Mouse (Mus musculus) bone marrow, adult 2 months (tissue): ENCODE results near the gene Wnt3.

Source experiments
- CTCF ChIP-seq: fragments of 200-500 bp; IDR thresholded peaks from 2 replicates; pipeline ENCODE4 v1.5.1; 2011; ENCODE audit warnings: low read length, control low read depth; ENCODE audit not compliant: control insufficient read depth, insufficient read depth
- POLR2A ChIP-seq: fragments of 200-500 bp; IDR thresholded peaks from 2 replicates; pipeline ENCODE4 v1.6.1; 2011; ENCODE audit warnings: low read depth, mild to moderate bottlenecking, control low read depth, low read length, borderline replicate concordance; ENCODE audit not compliant: control insufficient read depth

DNA sequence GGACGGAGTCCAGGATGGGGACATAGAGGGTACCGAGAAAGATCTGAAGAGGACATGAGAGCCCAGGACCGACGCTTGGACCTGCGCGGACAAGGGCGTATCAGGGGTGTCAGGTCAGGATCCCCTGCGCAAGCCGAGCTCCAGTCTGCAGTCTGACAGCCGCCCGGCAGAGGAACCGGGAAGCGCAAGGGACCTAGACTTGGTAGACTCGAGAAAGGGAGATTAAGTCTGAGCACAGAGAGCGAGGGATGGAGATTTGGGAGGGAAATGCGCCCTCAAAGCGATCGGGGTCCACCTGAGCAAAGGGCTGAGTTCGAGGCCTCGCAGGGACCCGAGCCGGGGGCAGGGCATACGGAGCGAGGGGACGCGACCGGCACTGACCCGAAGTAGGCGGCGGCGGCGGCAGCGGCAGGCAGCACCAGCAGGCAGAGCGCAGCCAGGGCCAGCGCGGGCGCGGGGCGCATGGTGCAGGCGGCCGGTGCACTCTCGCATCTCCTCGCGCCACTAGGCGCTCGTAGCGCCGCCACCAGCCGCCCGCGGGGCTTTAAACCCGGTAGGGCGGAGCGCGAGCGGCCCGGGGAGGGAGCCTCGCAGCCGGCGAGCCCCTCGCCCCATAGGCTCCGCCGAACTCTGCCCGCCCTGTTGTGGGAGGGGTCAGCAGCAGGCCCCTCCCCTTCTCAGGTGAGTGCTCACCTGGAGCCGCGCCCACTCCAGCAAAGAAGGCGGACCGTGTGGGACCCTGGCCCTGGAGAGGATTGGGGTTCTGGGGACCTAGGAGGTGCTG lies 24.5 kb upstream of the Wnt3 start, which contains the start of gene Wnt9b:
- TF ChIP-seq CTCF (no peak), POLR2A (no peak)
